Mouse (Mus musculus) heart, adult 2 months (tissue): ENCODE results near the gene Kif5c. TPM values are rescaled to one million over a fixed set of nuclear protein-coding genes. Genes with fewer than 3 reads are reported as not detected.

ENCODE experiments used
- DNase-seq, 2 experiments: peaks; one replicate each; pipeline ENCODE4 v3.0.0; 2021
- H3K27ac ChIP-seq: fragments of 200-600 bp; 2 replicates; pipeline ENCODE4 v1.8.1; 2022
- H3K27me3 ChIP-seq: fragments of 200-500 bp; 2 replicates; pipeline ENCODE4 v1.6.1; 2012; ENCODE audit warnings: mild to moderate bottlenecking, low read length, inconsistent platforms, mixed read lengths; ENCODE audit not compliant: control insufficient read depth, insufficient read depth
- H3K36me3 ChIP-seq: fragments of 200-500 bp; 2 replicates; pipeline ENCODE4 v1.6.1; 2012; ENCODE audit warnings: low read length, inconsistent platforms; ENCODE audit not compliant: control insufficient read depth, insufficient read depth
- H3K4me1 ChIP-seq: fragments of 200-500 bp; 2 replicates; pipeline ENCODE4 v1.6.1; 2011; ENCODE audit warnings: low read length; ENCODE audit not compliant: control insufficient read depth, insufficient read depth
- H3K4me3 ChIP-seq: fragments of 200-600 bp; 2 replicates; pipeline ENCODE4 v1.8.1; 2022
- H3K79me2 ChIP-seq: fragments of 200-500 bp; replicated peaks from 2 replicates; pipeline ENCODE4 v1.6.1; 2012; ENCODE audit warnings: mild to moderate bottlenecking, inconsistent platforms, low read length, moderate library complexity, mixed read lengths; ENCODE audit not compliant: control insufficient read depth, insufficient read depth
- H3K9ac ChIP-seq: fragments of 200-500 bp; 2 replicates; pipeline ENCODE4 v1.6.1; 2012; ENCODE audit warnings: low read depth, mild to moderate bottlenecking, control low read depth, inconsistent platforms, low read length, mixed read lengths
- CTCF ChIP-seq: fragments of 200-600 bp; IDR thresholded peaks from 2 replicates; pipeline ENCODE4 v1.8.1; 2022; ENCODE audit warnings: antibody characterized with exemption, mild to moderate bottlenecking, moderate library complexity
- EP300 ChIP-seq: fragments of 200-500 bp; IDR thresholded peaks from 2 replicates; pipeline ENCODE4 v1.6.1; 2011; ENCODE audit warnings: low read depth, low read length, control low read depth; ENCODE audit not compliant: insufficient read depth
- POLR2A ChIP-seq: fragments of 200-500 bp; IDR thresholded peaks from 2 replicates; pipeline ENCODE4 v1.6.1; 2011; ENCODE audit warnings: mild to moderate bottlenecking, low read depth, low read length, control low read depth; ENCODE audit not compliant: insufficient read depth
- WGBS: fragments of 180-500 bp; shearing (Covaris S2); methylation state at CpG from one replicate; pipeline ENCODE4 v1.1.7; 2018; 5-methylcytosine and 5-hydroxymethylcytosine counted together
- intact Hi-C: fragments of 180-260 bp; cut with DNase I; formaldehyde crosslinking; loops from one replicate; pipeline ENCODE4 v1.15.1; 2025
- polyA plus RNA-seq: library from polyadenylated mRNA; depleted of rRNA; stranded (reverse); fragments of >200 nt; gene quantifications from 2 replicates; pipeline ENCODE4 v1.2.3, GENCODE M21; 2012; rRNA removed
- total RNA-seq, 2 experiments: library from RNA; stranded (reverse); gene quantifications; 2 replicates each; pipeline ENCODE4 v1.2.3; 2021

Gene Kif5c
- total and polyA plus RNA-seq, 3 experiments = 0.52 to 0.82 (median 0.60) TPM

DNA sequence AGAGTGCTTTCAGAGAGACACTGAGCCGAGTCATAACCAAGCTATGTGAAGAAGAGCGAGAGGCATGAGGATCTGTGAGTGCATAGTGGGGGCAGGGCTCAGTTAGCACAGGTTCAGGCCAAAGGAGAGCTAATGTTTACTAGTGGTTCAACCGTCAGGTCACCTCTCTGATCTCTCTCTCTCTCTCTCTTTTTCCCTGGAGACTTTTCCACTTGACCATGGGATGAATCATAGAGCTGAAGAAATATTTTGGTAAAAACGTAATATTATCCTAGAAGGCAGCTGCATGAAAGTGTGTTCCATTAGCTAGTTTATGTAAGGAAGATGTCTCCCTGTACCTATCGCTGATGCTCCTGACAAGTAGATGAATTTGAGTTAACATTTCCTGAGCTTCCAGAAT is 199.0 kb downstream of the Kif5c start:
- H3K4me1 ChIP-seq = no peaks in the 10 kb centered on the region
- no peaks in the 10 kb centered on the region for H3K79me2 ChIP-seq
- no peak for TF ChIP-seq EP300
- TF ChIP-seq POLR2A = no peak
- TF ChIP-seq CTCF = no peak
- intact Hi-C loops = no loop called here
- H3K27ac ChIP-seq = no peak overlapping the region
- no peak overlapping the region for H3K4me3 ChIP-seq
- WGBS = 82% methylated on average over 5 of the region's 5 CpGs
- H3K27me3 ChIP-seq = no peaks in the 10 kb centered on the region
- H3K36me3 ChIP-seq = no peaks in the 10 kb centered on the region
- no peak overlapping the region for H3K9ac ChIP-seq
- DNase-seq = no peak

DNA sequence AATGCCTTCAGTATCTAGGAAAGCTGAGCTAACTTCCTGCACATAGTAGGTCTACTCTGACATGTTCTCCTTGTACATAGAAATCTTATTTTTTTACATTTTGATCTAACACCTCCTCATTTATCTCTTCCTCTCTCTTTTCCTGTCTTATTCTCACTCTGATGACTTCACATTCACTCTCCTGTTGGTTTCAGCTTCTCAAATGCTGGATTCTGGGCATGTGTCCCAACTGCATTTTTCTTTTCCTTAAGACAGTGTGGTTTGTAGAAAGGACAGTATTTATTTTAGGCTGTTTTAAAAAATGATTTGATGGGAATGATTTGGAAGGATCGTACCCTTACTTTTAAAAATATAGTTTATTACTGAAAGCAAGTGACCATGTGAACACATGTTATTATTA is 203.2 kb downstream of the Kif5c start:
- 65% methylated on average over 1 of the region's 1 CpGs for WGBS
- no peaks in the 10 kb centered on the region for H3K79me2 ChIP-seq
- H3K36me3 ChIP-seq = no peaks in the 10 kb centered on the region
- DNase-seq = no peak
- intact Hi-C loops = no loop called here
- TF ChIP-seq EP300 (no peak), POLR2A (no peak), CTCF (no peak)
- H3K9ac ChIP-seq = no peak overlapping the region
- no peaks in the 10 kb centered on the region for H3K27me3 ChIP-seq
- no peak overlapping the region for H3K4me3 ChIP-seq
- H3K4me1 ChIP-seq = no peaks in the 10 kb centered on the region
- H3K27ac ChIP-seq = no peak overlapping the region

Other genes with a start within 250 kb of the Kif5c start
- 10 to 100 TPM; 17.6 to 19.3 TPM for gene Epc2, start 167.8 kb upstream of the Kif5c start, total RNA-seq
- 5.9 and 10.2 TPM in 2 replicates for gene Epc2, start 167.8 kb upstream of the Kif5c start, polyA plus RNA-seq
- under 1 TPM in 1 of 2 experiments, not detected in 1; 0.10 TPM for gene Lypd6b, start 168.4 kb downstream of the Kif5c start, total RNA-seq
- gene Lypd6b, start 168.4 kb downstream of the Kif5c start, polyA plus RNA-seq = 0.25 TPM in 1 of 2 replicates, not detected in the other